Mouse (Mus musculus): ENCODE data around the gene D5Ertd579e. TPM values are rescaled to one million over a fixed set of nuclear protein-coding genes. Genes with fewer than 3 reads are reported as not detected.
"Not testable (repeated sequence)": the region's sequence is repeated elsewhere in the genome, so short reads cannot be mapped to it uniquely, and the experiment has no call there.

Gene D5Ertd579e
- total RNA-seq, 2 experiments from 2014 or later = 99.8 to 117 TPM

DNA sequence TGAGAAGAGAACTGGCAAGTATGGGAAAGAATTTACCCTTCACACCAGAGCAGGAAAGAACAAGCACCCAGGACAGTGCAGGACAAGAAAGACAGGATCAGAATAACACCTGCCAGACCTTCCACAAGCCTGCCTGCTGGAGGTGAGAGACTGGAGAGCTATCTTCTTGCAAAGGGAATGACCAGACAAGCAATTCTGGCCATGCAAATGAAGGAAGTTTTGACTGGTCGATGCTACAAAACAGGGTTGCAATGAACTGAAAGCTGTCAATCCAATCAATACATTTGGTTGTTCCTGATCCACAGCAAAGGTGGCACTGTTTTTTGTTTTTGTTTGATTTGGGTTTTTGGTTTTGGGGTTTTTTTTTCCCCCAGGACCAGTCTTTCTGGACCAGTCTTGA is 12.2 kb downstream of the D5Ertd579e start:
- DNase-seq (ENCODE audit: low spot score in 2 of 2) = no peak

DNA sequence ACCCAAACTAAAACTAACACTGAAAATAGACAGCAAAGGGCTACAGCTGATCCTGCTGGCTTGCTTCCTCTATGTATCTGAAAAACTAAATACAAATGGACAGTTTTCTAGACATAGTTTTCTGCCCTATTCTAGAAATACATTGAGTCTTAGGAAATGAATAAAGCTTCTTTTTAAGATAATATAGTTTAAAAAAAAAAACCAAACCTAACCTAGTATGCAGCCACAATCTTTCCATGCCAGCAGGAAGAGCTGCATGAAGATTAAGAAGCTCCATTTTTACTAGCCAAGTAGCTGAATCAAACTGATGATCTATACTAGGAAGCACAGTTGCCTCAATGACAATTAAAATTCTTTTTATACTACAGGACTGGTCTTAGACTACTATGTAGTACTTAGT is 14.6 kb downstream of the D5Ertd579e start:
- no peak for DNase-seq (ENCODE audit: low spot score in 2 of 2)

DNA sequence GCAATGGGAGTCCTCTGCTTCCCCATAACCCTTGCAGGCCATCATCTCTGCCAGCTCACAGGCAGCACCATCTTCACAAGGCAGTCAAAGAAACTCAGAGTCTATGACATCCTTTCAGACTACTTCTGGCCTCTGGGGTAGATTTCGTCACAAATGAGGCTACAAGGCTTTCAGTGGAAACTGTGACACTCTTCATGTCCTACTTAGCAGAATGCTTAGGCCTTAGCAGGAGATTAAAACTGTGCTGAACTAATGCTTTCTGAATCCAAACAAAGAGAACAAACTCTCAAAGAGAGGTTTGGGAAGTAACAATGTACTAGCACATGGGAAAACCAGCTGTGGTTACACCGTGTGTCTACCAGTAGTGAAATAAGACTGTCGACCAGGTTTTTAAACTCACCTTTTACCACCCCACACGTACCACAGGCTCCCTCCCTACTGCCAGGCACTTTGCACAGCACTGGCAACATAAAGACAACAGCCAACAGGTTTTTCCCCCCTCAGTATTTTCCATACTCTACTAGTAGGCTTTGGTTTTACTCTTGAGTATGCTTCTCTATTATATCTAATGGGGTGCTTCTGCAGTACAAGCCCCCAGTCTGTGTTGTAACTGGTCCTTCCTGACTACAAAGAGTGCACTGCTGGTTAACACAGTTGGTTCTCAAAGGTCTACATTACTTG is 15.8 kb downstream of the D5Ertd579e start:
- no peak for DNase-seq (ENCODE audit: low spot score in 2 of 2)

DNA sequence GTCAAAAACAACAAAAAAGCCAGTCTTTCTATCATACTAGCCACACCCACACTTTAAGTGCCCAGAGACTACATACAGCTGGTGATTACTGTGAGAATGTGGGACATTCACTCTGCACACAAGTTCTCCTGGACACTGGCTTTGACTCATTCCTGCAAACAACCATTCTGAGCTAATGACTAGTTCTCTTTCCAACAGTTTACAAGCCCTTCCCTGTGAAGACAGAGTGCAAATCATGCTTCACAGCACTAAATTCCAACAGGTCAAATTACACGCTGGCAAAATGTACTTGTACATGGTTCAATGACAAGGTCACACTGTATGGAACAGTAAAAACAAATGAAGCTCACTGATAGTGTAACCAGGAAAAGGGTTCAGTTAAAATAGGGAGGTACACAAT is 17.0 kb downstream of the D5Ertd579e start:
- DNase-seq (ENCODE audit: low spot score in 2 of 2) = no peak

DNA sequence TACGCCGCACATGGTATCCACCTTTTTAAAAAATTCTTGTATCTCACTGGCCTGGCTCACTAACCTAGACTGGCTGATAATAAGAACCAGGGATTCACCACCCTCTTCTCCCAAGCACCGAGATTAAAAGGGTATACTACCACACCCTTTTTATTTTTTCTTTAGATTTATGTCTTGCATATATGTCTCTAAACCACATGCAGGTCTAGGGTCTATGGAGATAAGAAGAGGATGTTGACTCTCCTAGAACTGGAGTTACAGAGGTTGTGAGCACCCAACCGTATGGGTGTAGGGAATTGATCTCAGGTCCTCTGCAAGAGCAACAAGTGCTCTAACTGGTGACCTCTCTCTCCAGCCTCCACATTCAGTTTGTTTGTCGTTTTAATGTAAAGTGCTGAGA is 17.9 kb downstream of the D5Ertd579e start:
- no peak for DNase-seq (ENCODE audit: low spot score in 2 of 2)

DNA sequence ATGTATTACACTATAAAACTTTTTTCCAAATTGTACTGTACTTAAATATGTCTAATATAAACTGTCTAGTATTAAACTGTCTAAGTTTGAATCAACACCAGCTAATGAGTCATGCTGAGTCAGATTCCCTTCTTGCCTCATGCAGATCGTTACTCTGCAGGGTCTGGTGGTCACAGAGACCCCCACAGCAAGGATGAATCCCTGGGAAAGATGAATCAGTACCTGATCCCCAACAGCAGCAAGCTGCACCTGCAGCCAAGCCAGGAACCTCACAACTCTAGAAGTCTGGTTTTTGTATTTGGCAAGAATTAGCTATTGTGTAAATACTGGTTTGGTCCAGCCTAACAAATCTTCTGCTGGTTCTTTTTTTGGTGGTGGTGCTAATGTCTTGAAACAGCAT is 20.4 kb downstream of the D5Ertd579e start:
- DNase-seq (ENCODE audit: low spot score in 2 of 2) = no peak

DNA sequence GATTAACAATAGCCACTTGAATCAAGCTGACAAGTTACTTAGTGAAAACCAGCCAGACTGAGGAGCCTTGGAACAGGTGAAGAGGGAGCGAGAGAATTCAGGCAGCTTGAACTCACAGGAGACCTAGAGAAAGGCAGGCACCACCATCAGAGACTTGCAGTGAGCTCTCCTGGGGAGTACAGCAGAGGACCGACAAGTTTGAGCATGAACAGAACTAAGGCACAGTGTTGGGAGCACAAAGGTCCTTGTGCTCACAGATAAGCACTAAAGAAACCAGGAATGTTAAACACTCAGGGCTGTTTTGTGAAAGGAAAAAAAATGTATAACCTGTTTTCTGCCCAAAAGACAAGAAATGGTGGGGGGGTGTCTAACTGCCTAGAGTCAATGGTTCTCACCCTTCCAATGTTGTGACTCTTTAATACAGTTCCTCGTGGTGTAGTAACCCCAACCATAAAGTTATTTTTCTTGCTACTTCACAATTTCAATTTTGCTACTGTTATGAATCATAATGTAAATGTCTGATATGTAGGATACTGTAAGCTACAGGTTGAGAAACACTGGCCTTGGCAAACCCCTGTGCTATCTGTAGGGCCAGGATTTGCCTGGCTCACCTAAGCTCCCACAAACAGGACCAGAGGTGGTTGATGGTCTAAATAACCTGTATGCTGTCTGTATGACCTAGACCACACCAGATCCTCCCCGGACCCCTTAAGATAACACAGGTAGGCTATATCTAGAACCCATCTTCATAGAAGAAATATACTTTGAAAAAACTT is 21.0 kb downstream of the D5Ertd579e start:
- no peak for DNase-seq (ENCODE audit: low spot score in 2 of 2)

DNA sequence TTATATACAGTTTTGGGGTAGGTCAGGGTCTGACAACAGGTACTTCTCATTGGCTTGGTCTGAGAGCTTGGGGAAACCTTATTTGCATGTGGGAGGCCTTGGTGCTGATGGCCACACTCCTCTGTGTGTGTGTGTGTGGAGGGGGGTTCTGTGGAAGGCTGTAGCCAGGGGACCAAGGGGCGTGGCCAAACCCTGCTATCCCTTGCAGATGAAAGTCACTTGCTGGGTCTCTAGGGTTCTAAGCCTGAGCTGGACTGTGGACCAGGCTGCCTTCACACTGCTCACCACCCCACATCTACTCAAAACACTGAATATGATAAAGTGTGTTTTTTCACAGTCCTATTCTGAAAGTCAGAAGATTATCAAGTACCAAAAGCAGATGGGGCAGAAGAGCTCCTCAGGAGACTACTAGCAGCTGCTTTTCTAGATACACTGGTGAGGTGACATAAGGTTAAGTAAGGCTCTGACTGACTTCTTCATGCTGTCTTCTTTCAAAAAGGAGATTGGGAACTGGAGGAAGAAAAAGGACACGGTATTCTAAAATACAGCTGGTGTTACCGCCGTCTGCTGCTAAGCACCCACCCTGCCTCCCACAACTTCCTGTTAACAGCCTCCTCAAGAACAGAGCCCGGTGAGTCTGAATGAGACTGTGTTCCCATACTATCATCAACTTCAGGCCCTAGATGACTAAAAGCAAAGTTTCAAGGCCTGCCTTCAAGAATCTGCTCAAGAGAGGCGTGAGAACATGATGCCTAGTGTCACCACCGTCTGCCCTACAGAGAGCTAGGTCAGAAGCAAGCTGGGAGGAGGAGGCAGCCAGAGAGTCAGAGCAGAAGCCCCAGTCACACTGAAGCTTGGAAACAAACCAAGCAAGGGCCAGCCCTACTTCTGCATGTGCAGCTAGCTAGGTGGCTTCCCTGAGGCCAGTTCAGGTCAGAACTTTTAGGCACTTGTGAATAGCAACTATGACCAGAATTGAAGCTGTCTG is 26.5 kb downstream of the D5Ertd579e start:
- no peak for DNase-seq (ENCODE audit: low spot score in 2 of 2)

DNA sequence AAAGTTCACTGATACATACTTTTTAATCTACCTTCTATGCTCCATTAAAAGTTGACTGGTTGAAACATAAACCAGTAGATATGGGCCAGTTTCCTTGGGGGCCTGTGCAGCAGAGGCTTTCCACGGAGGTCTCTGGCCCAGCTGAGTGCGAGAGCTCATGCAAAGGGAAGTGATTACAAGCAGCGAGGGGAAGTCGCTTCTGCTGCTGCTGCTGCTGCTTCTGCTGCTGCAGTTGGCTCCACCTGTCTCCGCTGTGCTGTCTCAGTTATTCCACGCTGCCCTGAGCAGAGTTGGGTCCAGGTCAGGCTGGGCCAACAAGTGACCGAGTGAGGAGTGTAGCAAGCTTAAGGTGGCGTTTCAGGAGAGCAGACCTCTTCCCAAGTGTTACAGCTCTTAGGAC is 27.3 kb downstream of the D5Ertd579e start:
- no peak for DNase-seq (ENCODE audit: low spot score in 2 of 2)

DNA sequence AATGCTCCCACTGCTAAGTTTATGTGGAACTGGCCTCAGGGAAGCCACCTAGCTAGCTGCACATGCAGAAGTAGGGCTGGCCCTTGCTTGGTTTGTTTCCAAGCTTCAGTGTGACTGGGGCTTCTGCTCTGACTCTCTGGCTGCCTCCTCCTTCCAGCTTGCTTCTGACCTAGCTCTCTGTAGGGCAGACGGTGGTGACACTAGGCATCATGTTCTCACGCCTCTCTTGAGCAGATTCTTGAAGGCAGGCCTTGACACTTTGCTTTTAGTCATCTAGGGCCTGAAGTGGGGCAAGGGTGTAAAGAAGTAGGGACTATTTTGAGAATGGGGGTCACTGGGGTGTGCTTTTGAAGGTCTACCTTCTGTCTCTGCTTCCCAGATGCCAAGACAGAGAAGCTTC is 27.8 kb downstream of the D5Ertd579e start:
- DNase-seq (ENCODE audit: low spot score in 2 of 2) = not testable (repeated sequence)

DNA sequence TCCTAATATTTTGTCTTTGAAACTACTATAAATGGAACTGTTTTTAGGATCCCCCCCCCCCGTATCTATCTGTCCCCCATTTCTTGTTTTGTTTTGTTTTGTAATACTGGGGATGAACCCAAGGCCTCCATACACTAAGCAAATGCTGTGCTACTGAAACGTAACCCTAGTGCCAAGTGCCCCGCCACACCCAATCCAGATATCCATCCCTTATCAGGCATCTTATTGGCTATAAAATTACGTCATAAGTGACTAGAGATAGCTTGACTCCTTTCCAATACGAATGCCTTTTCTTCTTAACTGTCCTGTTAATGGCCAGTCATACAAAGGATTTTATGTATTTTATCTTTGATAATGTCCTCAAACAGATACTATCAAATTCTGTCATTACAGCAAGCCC is 28.7 kb downstream of the D5Ertd579e start:
- DNase-seq (ENCODE audit: low spot score in 2 of 2) = no peak

DNA sequence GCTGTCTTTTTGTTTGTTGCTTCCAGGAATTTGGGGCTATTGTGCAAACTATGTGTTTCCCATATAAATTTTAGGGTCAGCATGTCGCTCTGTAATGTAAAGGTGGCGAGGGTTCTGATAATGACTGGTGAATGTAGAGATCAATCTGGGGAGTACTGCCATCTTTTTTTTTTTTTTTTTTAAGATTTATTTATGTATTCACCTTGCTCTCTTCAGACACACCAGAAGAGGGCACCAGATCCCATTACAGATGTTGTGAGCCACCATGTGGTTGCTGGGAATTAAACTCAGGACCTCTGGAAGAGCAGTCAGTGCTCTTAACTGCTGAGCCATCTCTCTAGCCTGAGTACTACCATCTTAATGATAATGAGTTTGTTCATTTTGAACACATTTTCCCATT is 29.1 kb downstream of the D5Ertd579e start:
- not testable (repeated sequence) for DNase-seq (ENCODE audit: low spot score in 2 of 2)

DNA sequence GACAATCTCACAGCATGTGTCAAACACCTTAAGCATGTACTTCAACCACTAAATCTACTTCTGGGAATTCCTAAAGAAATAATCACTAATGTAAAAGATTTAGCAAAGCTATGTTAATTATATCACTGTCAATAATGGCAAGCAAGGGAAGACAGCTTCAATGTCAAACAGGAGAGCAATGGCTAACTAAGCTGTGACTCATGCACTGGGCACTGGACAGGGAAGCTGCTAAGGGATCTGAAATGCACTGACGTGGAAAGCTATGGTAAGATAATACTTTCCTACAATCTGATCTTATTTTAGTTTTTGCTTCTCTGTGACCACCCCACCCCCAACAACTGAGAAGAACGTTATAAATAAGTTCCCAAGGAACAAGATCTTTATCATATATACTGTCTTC is 32.5 kb downstream of the D5Ertd579e start:
- DNase-seq (ENCODE audit: low spot score in 2 of 2) = no peak

DNA sequence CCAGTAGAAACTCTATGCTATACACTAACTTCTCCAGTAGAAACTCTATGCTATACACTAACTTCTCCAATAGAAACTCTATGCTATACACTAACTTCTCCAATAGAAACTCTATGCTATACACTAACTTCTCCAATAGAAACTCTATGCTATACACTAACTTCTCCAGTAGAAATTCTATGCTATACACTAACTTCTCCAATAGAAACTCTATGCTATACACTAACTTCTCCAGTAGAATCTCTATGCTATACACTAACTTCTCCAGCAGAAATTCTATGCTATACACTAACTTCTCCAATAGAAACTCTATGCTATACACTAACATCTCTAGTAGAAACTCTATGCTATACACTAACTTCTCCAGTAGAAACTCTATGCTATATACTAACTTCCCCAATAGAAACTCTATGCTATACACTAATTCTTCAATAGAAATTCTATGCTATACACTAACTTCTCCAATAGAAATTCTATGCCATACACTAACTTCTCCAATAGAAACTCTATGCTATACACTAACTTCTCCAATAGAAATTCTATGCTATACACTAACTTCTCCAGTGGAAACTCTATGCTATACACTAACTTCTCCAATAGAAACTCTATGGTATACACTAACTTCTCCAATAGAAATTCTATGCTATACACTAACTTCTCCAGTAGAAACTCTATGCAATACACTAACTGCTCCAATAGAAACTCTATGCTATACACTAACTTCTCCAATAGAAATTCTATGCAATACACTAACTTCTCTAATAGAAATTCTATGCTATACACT is 34.7 kb downstream of the D5Ertd579e start:
- not testable (repeated sequence) for DNase-seq (ENCODE audit: low spot score in 2 of 2)

DNA sequence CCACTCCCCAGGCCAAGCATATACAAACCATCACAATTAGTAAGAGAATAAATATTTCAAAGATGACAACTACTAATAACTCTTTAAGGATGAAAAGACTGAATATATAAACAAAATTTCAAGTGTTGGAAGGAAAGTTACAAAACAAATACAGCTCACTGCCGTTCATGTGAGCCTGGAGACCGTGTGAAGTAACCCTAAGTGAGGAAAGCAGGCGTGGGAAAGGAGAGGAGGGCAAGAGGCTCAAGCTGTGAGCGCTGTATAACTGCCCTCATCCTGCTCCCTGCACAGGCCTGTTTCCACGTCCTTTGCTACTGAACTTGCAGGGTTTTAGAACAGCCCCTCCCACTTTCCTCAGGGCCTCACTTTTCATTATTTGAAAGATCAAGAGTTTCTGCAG is 70.2 kb downstream of the D5Ertd579e start:
- no peak for DNase-seq (ENCODE audit: low spot score in 2 of 2)

DNA sequence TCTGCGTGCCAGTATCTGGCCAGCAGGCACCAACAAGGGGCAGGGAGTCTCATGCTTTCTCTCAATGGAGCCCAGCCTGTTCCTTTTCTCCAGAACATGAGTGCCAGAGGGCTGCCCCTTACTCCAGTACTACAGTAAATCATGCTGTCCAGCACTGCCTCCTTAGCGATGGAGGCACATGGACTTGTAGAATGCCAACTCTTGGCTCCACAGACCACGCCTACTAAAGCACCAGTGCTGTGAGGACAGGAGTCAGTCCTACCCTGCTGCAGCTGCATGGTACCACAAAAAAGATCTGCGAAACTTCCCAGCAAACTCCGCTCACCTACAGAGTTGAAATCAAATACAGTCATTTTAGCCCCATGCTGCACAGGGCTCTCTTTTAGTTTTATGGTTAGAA is 72.2 kb downstream of the D5Ertd579e start:
- DNase-seq (ENCODE audit: low spot score in 2 of 2) = no peak

DNA sequence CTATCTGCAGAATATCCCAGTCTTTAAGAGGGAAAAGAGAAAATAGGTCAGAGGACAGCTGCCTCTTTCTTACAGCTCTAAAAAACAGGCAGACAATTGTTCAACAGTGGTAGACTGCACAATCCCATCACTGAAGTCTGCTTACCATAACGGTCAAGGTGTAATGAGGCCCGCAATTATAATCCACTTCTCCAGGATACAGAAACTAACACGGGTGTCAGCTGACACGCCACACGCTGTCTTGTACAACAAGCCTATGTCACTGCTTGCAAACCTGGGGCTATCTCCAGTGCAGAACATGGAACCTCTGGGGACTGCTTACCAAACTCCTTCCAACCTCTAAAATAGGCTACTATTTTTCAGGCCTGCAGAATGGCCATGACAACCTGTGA is 74.8 kb downstream of the D5Ertd579e start:
- no peak for DNase-seq (ENCODE audit: low spot score in 2 of 2)

DNA sequence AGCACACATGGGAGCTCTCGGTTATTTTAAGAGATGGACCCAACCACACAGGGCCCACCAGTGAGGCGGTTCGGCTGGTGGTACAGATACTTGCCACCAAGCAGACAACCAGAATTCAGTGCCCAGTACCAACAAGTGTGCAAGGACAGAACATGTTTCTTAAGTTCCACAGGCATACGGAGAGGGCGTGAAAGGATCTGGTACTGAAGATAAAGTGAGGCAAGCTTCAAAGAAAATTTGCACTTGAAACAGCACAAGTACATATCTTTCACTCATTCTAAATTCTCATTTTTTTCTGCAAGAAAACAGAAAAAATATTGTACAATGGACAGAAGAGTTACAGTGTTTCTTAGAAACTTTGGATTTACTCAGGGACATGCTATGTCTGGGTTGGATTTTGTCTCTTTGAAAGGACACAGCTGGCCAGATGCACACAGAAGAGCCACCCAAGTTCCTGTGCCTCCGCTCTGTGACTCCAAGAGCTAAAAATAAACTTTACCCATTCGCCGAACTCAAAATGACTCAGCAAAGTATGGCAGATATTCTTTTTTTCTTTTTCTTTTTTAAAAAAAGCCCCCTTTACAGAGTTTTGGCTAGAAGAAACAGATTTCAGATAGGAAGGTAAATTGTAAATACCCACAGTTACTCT is 75.3 kb downstream of the D5Ertd579e start:
- DNase-seq (ENCODE audit: low spot score in 2 of 2) = no peak

DNA sequence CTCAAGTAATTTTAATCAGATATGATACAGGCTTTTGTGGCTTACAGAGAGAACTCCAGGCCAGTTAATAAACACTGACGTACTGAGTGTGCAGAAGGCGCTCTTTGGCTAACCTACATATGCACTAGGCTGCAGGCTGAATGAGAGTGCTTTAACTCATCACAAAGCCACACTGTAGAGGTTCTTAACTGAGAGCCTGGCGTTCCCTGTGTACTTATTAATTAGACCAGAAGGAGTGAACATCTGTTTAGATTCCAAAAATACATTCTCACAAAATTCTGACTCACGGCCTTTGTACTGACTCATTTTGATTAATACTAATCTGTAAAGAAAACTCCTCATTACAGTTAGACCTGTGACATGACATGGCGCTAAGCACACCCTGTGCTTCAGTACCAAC is 76.9 kb downstream of the D5Ertd579e start:
- DNase-seq (ENCODE audit: low spot score in 2 of 2) = no peak

DNA sequence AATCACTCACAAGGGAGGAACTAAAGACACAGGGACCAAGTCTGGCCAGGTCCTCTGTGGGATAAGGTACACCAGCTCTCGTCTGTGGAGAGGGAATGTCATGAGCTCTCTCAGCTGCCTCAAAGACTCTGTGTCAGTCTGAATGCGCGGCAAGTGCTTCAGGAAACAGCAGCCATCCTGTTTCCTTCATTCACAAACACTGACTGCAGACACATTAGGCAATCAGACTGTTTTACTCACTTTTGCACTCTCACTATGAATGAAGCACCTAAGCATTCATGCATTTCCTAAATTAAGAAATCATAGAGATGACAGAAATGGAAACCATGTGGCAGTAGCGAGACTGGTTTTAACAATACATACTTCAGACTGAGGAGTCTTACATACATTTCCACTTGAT is 77.5 kb downstream of the D5Ertd579e start:
- DNase-seq (ENCODE audit: low spot score in 2 of 2) = no peak
